Mouse (Mus musculus): ENCODE results near the gene Cpm. TPM values are rescaled to one million over a fixed set of nuclear protein-coding genes. Genes with fewer than 3 reads are reported as not detected.
"Not testable (repeated sequence)": the region's sequence is repeated elsewhere in the genome, so short reads cannot be mapped to it uniquely, and the experiment has no call there.

The Cpm gene
- polyA plus RNA-seq, 1 experiment from 2014 or later = 47.7 TPM

DNA sequence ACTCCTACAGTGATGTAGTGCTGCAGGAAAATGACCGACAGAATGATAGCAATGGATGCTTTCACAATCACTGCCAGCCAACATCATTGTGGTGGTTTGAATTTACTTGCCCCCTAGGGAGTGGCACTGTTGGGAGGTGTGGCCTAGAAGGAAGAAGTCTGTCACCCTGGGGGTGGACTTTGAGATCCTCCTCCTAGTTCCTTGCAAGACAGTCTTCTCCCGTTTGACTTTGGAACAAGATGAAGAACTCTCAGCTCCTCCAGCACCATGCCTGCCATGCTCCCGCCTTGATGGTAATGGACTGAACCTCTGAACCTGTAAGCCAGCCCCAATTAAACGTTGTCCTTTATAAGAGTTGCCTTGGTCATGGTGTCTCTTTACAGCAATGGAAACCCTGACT lies 12.5 kb upstream of the Cpm start:
- not testable (repeated sequence) for H3K9ac ChIP-seq (ENCODE audit: low read depth, low read length); H3K27me3 ChIP-seq (replicated peaks; ENCODE audit: control insufficient read depth, insufficient read depth, low read length); H3K27ac ChIP-seq (ENCODE audit: low read length); H3K36me3 ChIP-seq (ENCODE audit: control insufficient read depth, insufficient read depth, low read length); H3K4me3 ChIP-seq (ENCODE audit: low read length); H3K9me3 ChIP-seq (ENCODE audit: control insufficient read depth, low read length); H3K4me2 ChIP-seq (ENCODE audit: low read depth, low read length); ATAC-seq; H3K4me1 ChIP-seq (ENCODE audit: control insufficient read depth, insufficient read depth, low read length)
- 84% methylated on average over 4 of the region's 4 CpGs for WGBS

DNA sequence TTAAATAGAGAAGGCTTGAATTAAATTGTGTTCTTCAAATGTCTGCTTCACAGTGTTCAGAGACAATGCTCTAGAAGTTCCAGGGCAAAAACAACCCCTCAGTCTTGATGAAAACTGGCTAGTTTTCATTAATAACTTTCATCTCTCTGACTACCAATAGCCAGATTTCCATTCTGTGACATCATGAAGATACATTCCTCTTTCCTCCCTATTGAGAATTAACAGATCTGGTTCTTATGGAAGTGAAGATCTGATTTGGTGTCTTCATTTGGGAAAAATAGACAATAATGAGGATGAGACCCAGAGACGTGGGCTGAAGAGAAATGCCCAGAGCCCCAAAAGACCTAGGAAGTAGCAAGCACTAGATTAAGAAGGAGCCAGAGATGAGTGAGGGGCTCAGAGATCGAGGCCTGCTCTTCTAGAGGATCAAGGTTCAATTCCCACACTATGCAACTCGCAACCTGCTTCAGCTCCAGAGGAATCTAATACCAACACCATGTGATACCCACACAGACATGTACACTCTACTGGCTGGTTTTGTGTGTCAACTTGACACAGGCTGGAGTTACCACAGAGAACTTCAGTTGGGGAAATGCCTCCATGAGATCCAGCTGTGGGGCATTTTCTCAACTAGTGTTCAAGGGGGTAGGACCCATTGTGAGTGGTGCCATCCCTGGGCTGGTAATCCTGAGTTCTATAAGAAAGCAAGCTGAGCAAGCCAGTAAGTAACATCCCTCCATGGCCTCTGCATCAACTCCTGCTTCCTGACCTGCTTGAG lies 11.5 kb upstream of the Cpm start:
- no peak overlapping the region for H3K27ac ChIP-seq (ENCODE audit: low read length)
- ATAC-seq = no peak
- 89% methylated on average over 3 of the region's 3 CpGs for WGBS
- H3K9me3 ChIP-seq (ENCODE audit: control insufficient read depth, low read length) = 0 out of 2 replicates have a peak, but pooled peaks cover 5% of the 10 kb centered on the region
- H3K36me3 ChIP-seq (ENCODE audit: control insufficient read depth, insufficient read depth, low read length) = no peaks in the 10 kb centered on the region
- H3K27me3 ChIP-seq (replicated peaks; ENCODE audit: control insufficient read depth, insufficient read depth, low read length) = no peaks in the 10 kb centered on the region
- H3K4me3 ChIP-seq (ENCODE audit: low read length) = no peak overlapping the region
- H3K4me1 ChIP-seq (ENCODE audit: control insufficient read depth, insufficient read depth, low read length) = no peaks in the 10 kb centered on the region
- H3K9ac ChIP-seq (ENCODE audit: low read depth, low read length) = no peak overlapping the region
- no peak overlapping the region for H3K4me2 ChIP-seq (ENCODE audit: low read depth, low read length)

DNA sequence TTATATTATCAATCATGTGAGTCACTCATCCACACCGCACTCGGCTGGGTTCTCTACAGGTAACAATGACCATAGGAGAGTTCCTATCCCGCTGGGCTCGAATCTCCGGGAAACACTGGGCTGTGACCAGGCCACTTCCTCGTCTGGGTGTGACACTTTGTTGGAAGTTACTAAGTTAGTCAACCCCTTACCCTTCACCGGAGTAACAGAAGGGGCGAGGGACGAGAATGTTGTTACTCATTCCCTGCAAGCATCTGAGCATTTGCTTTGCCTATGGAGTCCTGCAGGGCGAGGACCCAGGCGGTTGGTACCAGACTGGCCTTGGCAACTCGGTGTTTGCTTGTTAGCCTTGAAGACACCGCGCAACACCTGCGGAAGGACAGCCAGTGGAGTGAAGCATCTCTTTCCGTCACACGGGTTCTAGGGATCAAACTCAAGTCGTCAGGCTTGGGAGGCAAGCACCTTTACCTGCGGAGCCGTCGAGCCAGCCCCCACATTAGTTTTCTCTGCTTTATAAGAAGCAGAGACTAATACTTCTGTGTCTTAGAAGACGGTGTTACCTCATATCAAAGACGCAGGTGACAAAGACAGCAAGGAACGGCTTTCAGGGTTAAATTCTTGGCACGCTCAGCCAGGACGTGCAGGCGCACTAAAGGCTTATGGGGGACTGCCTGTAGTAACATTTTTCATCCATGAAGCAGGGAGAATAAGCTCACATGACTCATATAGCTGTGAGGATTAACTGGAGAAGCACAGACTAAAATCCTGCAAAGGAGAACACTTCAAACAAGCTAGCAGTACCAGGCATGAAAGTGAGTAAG lies 10.0 kb upstream of the Cpm start:
- Histone ChIP-seq H3K4me3 (ENCODE audit: low read length) (no peak overlapping the region), H3K9ac (ENCODE audit: low read depth, low read length) (no peak overlapping the region), H3K36me3 (ENCODE audit: control insufficient read depth, insufficient read depth, low read length) (no peaks in the 10 kb centered on the region), H3K9me3 (ENCODE audit: control insufficient read depth, low read length) (0 out of 2 replicates have a peak, but pooled peaks cover 5% of the 10 kb centered on the region), H3K4me2 (ENCODE audit: low read depth, low read length) (no peak overlapping the region), H3K27me3 (replicated peaks; ENCODE audit: control insufficient read depth, insufficient read depth, low read length) (no peaks in the 10 kb centered on the region), H3K27ac (ENCODE audit: low read length) (no peak overlapping the region), H3K4me1 (ENCODE audit: control insufficient read depth, insufficient read depth, low read length) (no peaks in the 10 kb centered on the region)
- no peak for ATAC-seq
- 83% methylated on average over 27 of the region's 27 CpGs for WGBS

DNA sequence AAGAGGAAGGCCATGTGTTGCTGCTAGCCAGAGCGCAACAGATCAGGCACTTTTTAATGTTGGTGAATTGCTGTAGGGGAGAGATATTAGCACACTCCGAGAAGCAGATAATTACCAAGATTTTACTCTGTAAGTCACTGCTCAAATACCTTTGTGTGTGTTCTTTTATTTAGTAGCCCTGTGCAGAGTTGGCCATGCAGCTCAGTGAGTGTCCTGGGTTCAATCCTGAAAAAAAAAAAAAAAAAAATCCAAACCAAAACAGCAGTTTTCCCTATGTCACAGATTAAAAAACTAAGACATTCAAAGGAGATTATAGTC lies 9.5 kb upstream of the Cpm start:
- no peak overlapping the region for H3K4me2 ChIP-seq (ENCODE audit: low read depth, low read length)

DNA sequence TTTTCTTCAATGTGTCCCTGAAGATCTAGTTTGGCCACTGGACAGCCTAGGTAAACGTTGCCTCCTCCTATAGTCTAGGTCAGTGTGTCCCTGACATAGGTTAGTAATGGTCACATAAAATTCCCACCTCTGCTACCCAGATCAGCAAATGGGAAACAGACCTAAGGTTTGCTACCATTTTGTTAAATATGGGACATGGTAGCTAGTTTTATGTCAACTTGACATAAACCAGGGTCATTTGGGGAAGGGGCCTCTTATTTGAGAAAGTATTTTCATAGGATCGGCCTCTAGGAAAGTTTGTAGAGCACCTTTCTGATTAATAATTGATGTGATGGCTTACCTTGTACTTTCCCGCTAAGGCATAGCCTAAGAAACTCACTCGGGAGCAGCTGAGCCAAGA lies 8.8 kb upstream of the Cpm start:
- Histone ChIP-seq H3K9me3 (ENCODE audit: control insufficient read depth, low read length) (0 out of 2 replicates have a peak, but pooled peaks cover 5% of the 10 kb centered on the region), H3K36me3 (ENCODE audit: control insufficient read depth, insufficient read depth, low read length) (no peaks in the 10 kb centered on the region), H3K27ac (ENCODE audit: low read length) (no peak overlapping the region), H3K9ac (ENCODE audit: low read depth, low read length) (no peak overlapping the region), H3K27me3 (replicated peaks; ENCODE audit: control insufficient read depth, insufficient read depth, low read length) (no peaks in the 10 kb centered on the region), H3K4me1 (ENCODE audit: control insufficient read depth, insufficient read depth, low read length) (no peaks in the 10 kb centered on the region), H3K4me3 (ENCODE audit: low read length) (no peak overlapping the region), H3K4me2 (ENCODE audit: low read depth, low read length) (no peak overlapping the region)
- no peak for ATAC-seq
- 74% methylated on average over 4 of the region's 4 CpGs for WGBS

More for the DNA sequence above, 9.5 kb upstream of the Cpm start:
- H3K27ac ChIP-seq (ENCODE audit: low read length) = no peak overlapping the region
- no peaks in the 10 kb centered on the region for H3K36me3 ChIP-seq (ENCODE audit: control insufficient read depth, insufficient read depth, low read length)
- H3K9ac ChIP-seq (ENCODE audit: low read depth, low read length) = no peak overlapping the region
- H3K4me1 ChIP-seq (ENCODE audit: control insufficient read depth, insufficient read depth, low read length) = no peaks in the 10 kb centered on the region
- no peak overlapping the region for H3K4me3 ChIP-seq (ENCODE audit: low read length)
- 0 out of 2 replicates have a peak, but pooled peaks cover 5% of the 10 kb centered on the region for H3K9me3 ChIP-seq (ENCODE audit: control insufficient read depth, low read length)
- H3K27me3 ChIP-seq (replicated peaks; ENCODE audit: control insufficient read depth, insufficient read depth, low read length) = no peaks in the 10 kb centered on the region
- WGBS = 85% methylated on average over 2 of the region's 2 CpGs
- ATAC-seq = no peak

DNA sequence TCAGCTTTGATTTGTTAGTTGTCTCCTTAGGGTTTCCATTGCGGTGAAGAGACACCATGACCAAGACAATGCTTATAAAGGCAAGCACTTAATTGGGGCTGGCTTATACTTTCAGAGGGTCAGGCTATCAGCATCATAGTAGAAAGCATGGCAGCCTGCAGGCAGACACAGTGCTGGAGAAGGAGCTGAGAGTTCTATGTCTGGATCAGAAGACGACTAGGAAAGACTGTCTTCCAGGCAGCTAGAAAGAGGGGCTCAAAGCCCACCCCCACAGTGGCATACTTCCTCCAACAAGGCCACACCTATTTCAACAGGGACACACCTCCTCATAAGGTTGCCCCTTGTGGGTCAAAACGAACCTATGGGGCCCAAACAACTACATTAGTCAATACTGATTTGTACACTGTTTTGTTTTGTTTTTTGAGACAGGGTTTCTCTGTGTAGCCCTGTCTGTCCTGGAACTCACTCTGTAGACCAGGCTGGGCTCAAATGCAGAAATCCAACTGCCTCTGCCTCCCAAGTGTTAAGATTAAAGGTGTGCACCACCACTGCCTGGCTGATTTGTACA lies 8.3 kb upstream of the Cpm start:
- Histone ChIP-seq H3K27me3 (replicated peaks; ENCODE audit: control insufficient read depth, insufficient read depth, low read length) (no peaks in the 10 kb centered on the region), H3K4me1 (ENCODE audit: control insufficient read depth, insufficient read depth, low read length) (no peaks in the 10 kb centered on the region), H3K9me3 (ENCODE audit: control insufficient read depth, low read length) (0 out of 2 replicates have a peak, but pooled peaks cover 5% of the 10 kb centered on the region), H3K4me3 (ENCODE audit: low read length) (no peak overlapping the region), H3K27ac (ENCODE audit: low read length) (no peak overlapping the region), H3K36me3 (ENCODE audit: control insufficient read depth, insufficient read depth, low read length) (no peaks in the 10 kb centered on the region), H3K9ac (ENCODE audit: low read depth, low read length) (no peak overlapping the region), H3K4me2 (ENCODE audit: low read depth, low read length) (no peak overlapping the region)
- no peak for ATAC-seq
- WGBS = 74% methylated on average over 3 of the region's 3 CpGs

DNA sequence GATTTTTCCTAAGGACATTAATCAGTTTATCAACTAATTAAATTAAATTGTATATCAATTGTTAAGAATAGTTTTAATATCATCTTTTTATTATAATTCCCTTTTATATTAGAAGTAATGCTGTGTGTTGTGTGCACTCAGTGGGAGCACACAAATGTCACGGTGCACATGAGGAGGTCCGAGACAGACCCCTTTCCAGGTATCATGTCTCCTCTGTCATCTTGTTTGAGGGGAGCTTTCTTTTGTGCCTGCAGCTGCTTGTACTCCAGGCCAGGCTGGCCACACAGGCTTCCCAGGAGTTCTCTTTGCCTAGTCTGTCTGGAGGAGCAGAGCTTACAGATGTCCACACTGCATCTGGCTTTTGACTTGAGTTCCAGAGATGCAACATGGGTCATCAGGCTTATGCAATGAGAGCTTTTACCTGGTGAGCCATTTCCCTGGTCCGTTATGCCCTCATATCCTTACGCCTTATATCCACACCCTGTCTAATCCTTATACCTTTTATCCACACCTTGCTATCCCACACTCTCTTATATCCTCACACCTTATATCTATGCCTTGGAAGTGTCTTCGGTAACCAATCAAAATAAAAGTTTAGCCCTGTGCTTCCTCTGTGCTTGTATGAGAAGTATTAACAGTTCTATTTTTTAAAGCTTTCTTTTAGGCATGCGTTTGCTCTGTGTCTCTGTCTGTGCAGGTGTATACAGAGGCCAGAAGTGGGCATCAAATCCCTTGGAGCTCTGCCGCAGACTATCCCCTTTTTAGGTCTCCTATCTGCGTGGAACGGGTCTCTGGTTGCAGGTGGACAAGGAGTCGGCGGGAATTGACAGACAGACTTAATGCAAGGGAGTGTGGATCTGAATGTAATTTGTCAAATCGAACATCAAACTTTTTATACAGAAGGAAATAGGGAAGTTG lies 7.4 kb upstream of the Cpm start:
- H3K4me2 ChIP-seq (ENCODE audit: low read depth, low read length) = no peak overlapping the region
- ATAC-seq = no peak
- WGBS = 90% methylated on average over 12 of the region's 12 CpGs

DNA sequence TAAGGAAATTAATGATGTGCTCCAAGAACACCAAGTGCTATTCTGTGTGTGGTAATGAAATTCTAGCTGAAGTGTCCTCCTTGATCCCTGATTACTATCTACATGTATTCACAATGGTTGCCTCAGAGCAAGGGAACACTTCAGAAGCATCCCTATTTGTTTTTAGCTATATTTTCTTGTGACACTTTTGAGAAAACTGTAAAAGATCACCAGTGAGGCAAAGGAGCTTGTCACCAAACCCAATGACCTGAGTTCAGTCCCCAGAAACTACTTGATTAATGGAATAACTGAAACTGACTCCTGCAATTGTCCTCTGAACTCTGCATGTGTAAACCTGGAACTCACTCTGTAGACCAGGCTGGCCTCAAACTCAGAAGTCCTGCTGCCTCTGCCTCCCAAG lies 5.9 kb upstream of the Cpm start:
- Histone ChIP-seq H3K27me3 (replicated peaks; ENCODE audit: control insufficient read depth, insufficient read depth, low read length) (no peaks in the 10 kb centered on the region), H3K9ac (ENCODE audit: low read depth, low read length) (no peak overlapping the region), H3K36me3 (ENCODE audit: control insufficient read depth, insufficient read depth, low read length) (no peaks in the 10 kb centered on the region), H3K4me3 (ENCODE audit: low read length) (no peak overlapping the region), H3K4me2 (ENCODE audit: low read depth, low read length) (no peak overlapping the region), H3K4me1 (ENCODE audit: control insufficient read depth, insufficient read depth, low read length) (no peaks in the 10 kb centered on the region), H3K27ac (ENCODE audit: low read length) (no peak overlapping the region), H3K9me3 (ENCODE audit: control insufficient read depth, low read length) (no peaks in the 10 kb centered on the region)
- no peak for ATAC-seq

More for the DNA sequence above, 7.4 kb upstream of the Cpm start:
- no peaks in the 10 kb centered on the region for H3K4me1 ChIP-seq (ENCODE audit: control insufficient read depth, insufficient read depth, low read length)
- 0 out of 2 replicates have a peak, but pooled peaks cover under 1% of the 10 kb centered on the region for H3K9me3 ChIP-seq (ENCODE audit: control insufficient read depth, low read length)
- no peak overlapping the region for H3K27ac ChIP-seq (ENCODE audit: low read length)
- H3K4me3 ChIP-seq (ENCODE audit: low read length) = no peak overlapping the region
- no peaks in the 10 kb centered on the region for H3K36me3 ChIP-seq (ENCODE audit: control insufficient read depth, insufficient read depth, low read length)
- H3K9ac ChIP-seq (ENCODE audit: low read depth, low read length) = no peak overlapping the region
- no peaks in the 10 kb centered on the region for H3K27me3 ChIP-seq (replicated peaks; ENCODE audit: control insufficient read depth, insufficient read depth, low read length)

DNA sequence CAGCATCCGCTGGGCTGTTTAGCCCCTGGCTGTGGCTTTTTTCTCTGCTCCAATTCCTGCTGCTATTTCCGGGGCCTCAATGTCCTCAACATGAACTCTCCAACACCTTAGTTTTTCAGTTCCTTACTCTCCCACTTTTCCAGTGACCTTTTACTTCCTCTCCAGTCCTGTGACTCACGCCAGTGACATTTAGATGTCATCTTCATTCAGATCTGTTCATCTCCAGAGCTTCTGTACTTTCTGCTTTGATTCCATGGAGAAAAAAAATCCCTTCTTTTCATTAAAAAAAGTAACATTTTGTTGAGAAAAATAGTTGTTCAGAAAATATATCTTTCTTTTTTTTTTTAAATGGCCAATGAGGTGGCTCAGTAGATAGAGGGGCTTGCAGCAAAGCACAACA lies 5.1 kb upstream of the Cpm start:
- no peak for ATAC-seq
- Histone ChIP-seq H3K36me3 (ENCODE audit: control insufficient read depth, insufficient read depth, low read length) (no peaks in the 10 kb centered on the region), H3K27ac (ENCODE audit: low read length) (no peak overlapping the region), H3K4me3 (ENCODE audit: low read length) (no peak overlapping the region), H3K27me3 (replicated peaks; ENCODE audit: control insufficient read depth, insufficient read depth, low read length) (no peaks in the 10 kb centered on the region), H3K9ac (ENCODE audit: low read depth, low read length) (no peak overlapping the region), H3K4me2 (ENCODE audit: low read depth, low read length) (no peak overlapping the region), H3K9me3 (ENCODE audit: control insufficient read depth, low read length) (no peaks in the 10 kb centered on the region), H3K4me1 (ENCODE audit: control insufficient read depth, insufficient read depth, low read length) (no peaks in the 10 kb centered on the region)
- WGBS = 68% methylated on average over 3 of the region's 3 CpGs
